Mouse (Mus musculus): Measurements from ENCODE around the gene Fancl. TPM values are rescaled to one million over a fixed set of nuclear protein-coding genes. Genes with fewer than 3 reads are reported as not detected.
A peak's percentile ranks its signal among the peaks of the same experiment; 100 is the strongest.
"Not testable (repeated sequence)": the region's sequence is repeated elsewhere in the genome, so short reads cannot be mapped to it uniquely, and the experiment has no call there.

Gene Fancl
- polyA plus RNA-seq (2014; fragmentation: Nextera tagmentation; extraction: Ambion mirVana): 28.1 and 29.0 TPM in 2 replicates

DNA sequence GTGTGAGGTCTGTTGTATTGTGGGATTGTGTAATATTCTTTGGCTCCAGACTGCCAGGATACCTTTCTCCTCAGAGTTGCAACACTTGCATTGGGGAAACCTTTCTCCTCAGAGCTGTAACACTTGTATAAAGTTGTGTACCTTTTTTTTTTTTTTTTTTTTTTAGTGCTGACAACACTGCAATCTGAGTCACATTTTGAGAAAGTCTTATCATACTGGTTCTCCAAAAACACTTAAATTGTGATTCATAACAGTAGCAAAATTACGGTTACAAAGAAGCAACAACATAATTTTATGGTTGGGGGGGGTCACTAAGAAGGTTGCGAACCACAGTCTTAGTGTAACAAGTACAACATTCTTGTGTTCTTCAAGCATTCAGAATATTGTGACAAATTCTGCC is at the start of gene Fancl:
Gene Fancl, plus strand, starts transcription at position 165 of the 400 bp plus-strand sequence.
- ATAC-seq (replicated peaks; ENCODE audit: low FRiP score, low TSS enrichment, low read depth): no peak

DNA sequence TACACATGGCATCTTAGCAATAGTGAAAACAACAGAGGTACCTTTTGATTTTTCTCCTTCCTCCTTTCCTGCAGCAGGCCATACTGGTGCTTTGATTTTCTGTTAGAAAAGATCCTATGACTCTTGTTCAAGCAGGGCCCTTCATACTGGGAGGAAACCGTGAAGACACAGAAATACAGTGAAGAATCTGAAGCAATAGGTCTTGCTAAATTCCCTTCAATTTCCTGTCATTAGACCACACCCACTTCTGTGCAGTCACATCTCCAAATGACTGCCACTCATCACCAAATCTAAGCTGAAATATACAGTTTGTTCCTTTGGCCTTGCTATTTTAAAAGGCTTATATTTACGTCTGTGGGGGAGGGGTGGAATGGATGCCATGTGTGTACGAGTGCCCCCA is 49.1 kb upstream of the Fancl start:
- ATAC-seq (replicated peaks; ENCODE audit: low FRiP score, low TSS enrichment, low read depth) (no peak), DNase-seq (ENCODE audit: low spot score) (no peak)
- Histone ChIP-seq H3K27ac (ENCODE audit: low read depth) (no peak overlapping the region), H3K9me3 (ENCODE audit: control insufficient read depth, low read length) (no peaks in the 10 kb centered on the region), H3K27me3 (replicated peaks; ENCODE audit: control insufficient read depth, insufficient read depth, low read length) (no peaks in the 10 kb centered on the region), H3K9ac (ENCODE audit: low read length) (no peak overlapping the region), H3K36me3 (ENCODE audit: control insufficient read depth, insufficient read depth, low read length) (no peaks in the 10 kb centered on the region), H3K4me2 (ENCODE audit: low read length) (no peak overlapping the region), H3K4me1 (replicated peaks; ENCODE audit: control insufficient read depth, insufficient read depth, low read length) (no peaks in the 10 kb centered on the region), H3K4me3 (ENCODE audit: low read depth, low read length) (no peak overlapping the region)
- 74% methylated on average over 3 of the region's 3 CpGs for WGBS

More for the DNA sequence above, at the start of gene Fancl:
- Histone ChIP-seq H3K36me3 (ENCODE audit: control insufficient read depth, insufficient read depth, low read length) (no peaks in the 10 kb centered on the region), H3K4me3 (ENCODE audit: low read depth, low read length) (peak within 1 kb of the TSS; percentile 63), H3K9me3 (ENCODE audit: control insufficient read depth, low read length) (no peaks in the 10 kb centered on the region), H3K9ac (ENCODE audit: low read length) (peak within 1 kb of the TSS; percentile 68), H3K27me3 (replicated peaks; ENCODE audit: control insufficient read depth, insufficient read depth, low read length) (no peaks in the 10 kb centered on the region), H3K27ac (ENCODE audit: low read depth) (peak within 1 kb of the TSS; percentile 82), H3K4me1 (replicated peaks; ENCODE audit: control insufficient read depth, insufficient read depth, low read length) (no peaks in the 10 kb centered on the region), H3K4me2 (ENCODE audit: low read length) (peak within 1 kb of the TSS; percentile 56)
- no peak for DNase-seq (ENCODE audit: low spot score)
- 100% methylated on average over 2 of the region's 2 CpGs for WGBS

GRCm38 (mm10) chr11:26370176-26370575 is 15.8 kb upstream of the Fancl start:
- ATAC-seq (replicated peaks; ENCODE audit: low FRiP score, low TSS enrichment, low read depth); H3K36me3 ChIP-seq (ENCODE audit: control insufficient read depth, insufficient read depth, low read length); H3K9ac ChIP-seq (ENCODE audit: low read length); H3K4me3 ChIP-seq (ENCODE audit: low read depth, low read length); H3K9me3 ChIP-seq (ENCODE audit: control insufficient read depth, low read length); DNase-seq (ENCODE audit: low spot score); H3K27ac ChIP-seq (ENCODE audit: low read depth); H3K27me3 ChIP-seq (replicated peaks; ENCODE audit: control insufficient read depth, insufficient read depth, low read length); H3K4me2 ChIP-seq (ENCODE audit: low read length); H3K4me1 ChIP-seq (replicated peaks; ENCODE audit: control insufficient read depth, insufficient read depth, low read length): not testable (repeated sequence)
- 87% methylated on average over 2 of the region's 2 CpGs for WGBS

DNA sequence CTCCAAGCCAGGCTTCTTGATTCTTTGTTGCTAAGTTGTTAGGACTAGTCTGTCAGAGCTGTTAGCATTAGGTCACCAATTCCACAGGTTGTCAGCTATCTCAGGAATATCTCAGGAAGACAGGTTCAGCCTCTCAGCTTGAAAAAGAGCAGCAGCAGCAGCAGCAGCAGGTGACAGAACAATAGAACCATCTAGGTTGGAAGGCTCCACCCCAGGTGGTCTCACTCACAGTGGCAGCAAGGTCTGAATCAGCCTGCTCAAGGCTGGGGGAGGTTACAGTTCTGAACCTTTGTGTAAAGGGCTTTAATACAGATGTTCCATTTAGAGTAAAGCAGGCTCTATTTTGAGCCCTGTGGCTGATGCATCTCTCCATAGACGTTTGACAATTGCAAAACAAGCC is 14.0 kb upstream of the Fancl start:
- not testable (repeated sequence) for H3K4me1 ChIP-seq (replicated peaks; ENCODE audit: control insufficient read depth, insufficient read depth, low read length); H3K36me3 ChIP-seq (ENCODE audit: control insufficient read depth, insufficient read depth, low read length); H3K4me2 ChIP-seq (ENCODE audit: low read length); H3K4me3 ChIP-seq (ENCODE audit: low read depth, low read length); H3K9me3 ChIP-seq (ENCODE audit: control insufficient read depth, low read length); DNase-seq (ENCODE audit: low spot score); H3K9ac ChIP-seq (ENCODE audit: low read length); H3K27ac ChIP-seq (ENCODE audit: low read depth); ATAC-seq (replicated peaks; ENCODE audit: low FRiP score, low TSS enrichment, low read depth); H3K27me3 ChIP-seq (replicated peaks; ENCODE audit: control insufficient read depth, insufficient read depth, low read length)
- 22% methylated on average over 1 of the region's 1 CpGs for WGBS

- Histone ChIP-seq H3K9me3 (ENCODE audit: control insufficient read depth, low read length) (no peaks in the 10 kb centered on the region), H3K4me1 (replicated peaks; ENCODE audit: control insufficient read depth, insufficient read depth, low read length) (no peaks in the 10 kb centered on the region), H3K27ac (ENCODE audit: low read depth) (no peak overlapping the region), H3K4me3 (ENCODE audit: low read depth, low read length) (no peak overlapping the region), H3K36me3 (ENCODE audit: control insufficient read depth, insufficient read depth, low read length) (no peaks in the 10 kb centered on the region), H3K27me3 (replicated peaks; ENCODE audit: control insufficient read depth, insufficient read depth, low read length) (no peaks in the 10 kb centered on the region), H3K4me2 (ENCODE audit: low read length) (no peak overlapping the region), H3K9ac (ENCODE audit: low read length) (no peak overlapping the region)
- WGBS: 89% methylated on average over 2 of the region's 2 CpGs
- no peak for DNase-seq (ENCODE audit: low spot score)
- no peak for ATAC-seq (replicated peaks; ENCODE audit: low FRiP score, low TSS enrichment, low read depth)
Measured at GRCm38 (mm10) chr11:26374132-26374531, 11.8 kb upstream of the Fancl start.

GRCm38 (mm10) chr11:26378074-26378473 is 7.9 kb upstream of the Fancl start:
- no peaks in the 10 kb centered on the region for H3K9me3 ChIP-seq (ENCODE audit: control insufficient read depth, low read length)
- no peak overlapping the region for H3K4me3 ChIP-seq (ENCODE audit: low read depth, low read length)
- H3K36me3 ChIP-seq (ENCODE audit: control insufficient read depth, insufficient read depth, low read length): no peaks in the 10 kb centered on the region
- no peaks in the 10 kb centered on the region for H3K4me1 ChIP-seq (replicated peaks; ENCODE audit: control insufficient read depth, insufficient read depth, low read length)
- no peak for ATAC-seq (replicated peaks; ENCODE audit: low FRiP score, low TSS enrichment, low read depth)
- WGBS: 89% methylated on average over 2 of the region's 2 CpGs
- no peaks in the 10 kb centered on the region for H3K27me3 ChIP-seq (replicated peaks; ENCODE audit: control insufficient read depth, insufficient read depth, low read length)
- no peak for DNase-seq (ENCODE audit: low spot score)
- no peak overlapping the region for H3K4me2 ChIP-seq (ENCODE audit: low read length)
- H3K27ac ChIP-seq (ENCODE audit: low read depth): no peak overlapping the region
- H3K9ac ChIP-seq (ENCODE audit: low read length): no peak overlapping the region

- Histone ChIP-seq H3K27me3 (replicated peaks; ENCODE audit: control insufficient read depth, insufficient read depth, low read length) (no peaks in the 10 kb centered on the region), H3K27ac (ENCODE audit: low read depth) (no peak overlapping the region), H3K4me1 (replicated peaks; ENCODE audit: control insufficient read depth, insufficient read depth, low read length) (no peaks in the 10 kb centered on the region), H3K36me3 (ENCODE audit: control insufficient read depth, insufficient read depth, low read length) (no peaks in the 10 kb centered on the region), H3K4me2 (ENCODE audit: low read length) (no peak overlapping the region), H3K9ac (ENCODE audit: low read length) (no peak overlapping the region), H3K4me3 (ENCODE audit: low read depth, low read length) (no peak overlapping the region), H3K9me3 (ENCODE audit: control insufficient read depth, low read length) (no peaks in the 10 kb centered on the region)
- no peak for DNase-seq (ENCODE audit: low spot score)
- ATAC-seq (replicated peaks; ENCODE audit: low FRiP score, low TSS enrichment, low read depth): no peak
- 82% methylated on average over 6 of the region's 6 CpGs for WGBS
Measured at GRCm38 (mm10) chr11:26381499-26381898, 4.4 kb upstream of the Fancl start.

GRCm38 (mm10) chr11:26386678-26387077 is 743 bp downstream of the Fancl start:
- Histone ChIP-seq H3K27me3 (replicated peaks; ENCODE audit: control insufficient read depth, insufficient read depth, low read length) (no peaks in the 10 kb centered on the region), H3K4me1 (replicated peaks; ENCODE audit: control insufficient read depth, insufficient read depth, low read length) (no peaks in the 10 kb centered on the region), H3K4me2 (ENCODE audit: low read length) (peak overlapping the region; percentile 56), H3K27ac (ENCODE audit: low read depth) (peak overlapping the region; percentile 82), H3K36me3 (ENCODE audit: control insufficient read depth, insufficient read depth, low read length) (no peaks in the 10 kb centered on the region), H3K9me3 (ENCODE audit: control insufficient read depth, low read length) (no peaks in the 10 kb centered on the region), H3K4me3 (ENCODE audit: low read depth, low read length) (peak overlapping the region; percentile 63), H3K9ac (ENCODE audit: low read length) (peak overlapping the region; percentile 68)
- DNase-seq (ENCODE audit: low spot score): no peak
- ATAC-seq (replicated peaks; ENCODE audit: low FRiP score, low TSS enrichment, low read depth): peak; percentile 30
- WGBS: 59% methylated on average over 2 of the region's 2 CpGs

GRCm38 (mm10) chr11:26387087-26387611 is 1.2 kb downstream of the Fancl start:
- Histone ChIP-seq H3K4me3 (ENCODE audit: low read depth, low read length) (peak overlapping the region; percentile 63), H3K27ac (ENCODE audit: low read depth) (peak overlapping the region; percentile 82), H3K9me3 (ENCODE audit: control insufficient read depth, low read length) (no peaks in the 10 kb centered on the region), H3K27me3 (replicated peaks; ENCODE audit: control insufficient read depth, insufficient read depth, low read length) (no peaks in the 10 kb centered on the region), H3K36me3 (ENCODE audit: control insufficient read depth, insufficient read depth, low read length) (no peaks in the 10 kb centered on the region), H3K4me1 (replicated peaks; ENCODE audit: control insufficient read depth, insufficient read depth, low read length) (no peaks in the 10 kb centered on the region), H3K9ac (ENCODE audit: low read length) (peak overlapping the region; percentile 68), H3K4me2 (ENCODE audit: low read length) (peak overlapping the region; percentile 56)
- peak; percentile 99 for DNase-seq (ENCODE audit: low spot score)
- peak; percentile 100 for ATAC-seq (replicated peaks; ENCODE audit: low FRiP score, low TSS enrichment, low read depth)
- under 1% methylated on average over 42 of the region's 42 CpGs for WGBS
